Mouse (Mus musculus): ENCODE measurements around the gene Il12rb2.

Gene Il12rb2

GRCm38 (mm10) chr6:67375982-67376391, at the start of gene Il12rb2:
Gene Il12rb2, minus strand, starts transcription at chr6:67376188.
- DNase-seq (ENCODE audit: low read depth): peak; percentile 48

GRCm38 (mm10) chr6:67421761-67422160, 45.8 kb upstream of the Il12rb2 start:
- peak; percentile 37 for DNase-seq (ENCODE audit: low read depth)

DNA sequence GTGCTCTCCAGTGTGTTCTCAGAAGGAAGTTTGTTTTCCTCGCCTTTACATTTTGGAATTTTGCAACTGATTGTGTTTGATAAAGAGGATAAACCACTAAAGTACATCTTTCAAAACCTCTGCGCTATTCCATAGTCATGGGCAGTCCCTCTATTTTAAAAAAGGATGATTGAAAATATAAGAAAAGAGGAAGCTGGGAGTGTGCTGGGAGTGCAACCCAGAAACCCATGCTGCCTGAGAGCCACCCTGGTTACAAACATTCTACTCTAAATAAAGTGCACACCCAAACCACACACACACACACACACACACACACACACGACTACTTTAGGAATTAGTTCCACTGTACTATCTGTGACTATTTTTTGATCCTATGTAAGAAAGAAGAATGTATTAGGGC, 40.6 kb upstream of the Il12rb2 start:
- no peak for DNase-seq (ENCODE audit: low read depth)

DNA sequence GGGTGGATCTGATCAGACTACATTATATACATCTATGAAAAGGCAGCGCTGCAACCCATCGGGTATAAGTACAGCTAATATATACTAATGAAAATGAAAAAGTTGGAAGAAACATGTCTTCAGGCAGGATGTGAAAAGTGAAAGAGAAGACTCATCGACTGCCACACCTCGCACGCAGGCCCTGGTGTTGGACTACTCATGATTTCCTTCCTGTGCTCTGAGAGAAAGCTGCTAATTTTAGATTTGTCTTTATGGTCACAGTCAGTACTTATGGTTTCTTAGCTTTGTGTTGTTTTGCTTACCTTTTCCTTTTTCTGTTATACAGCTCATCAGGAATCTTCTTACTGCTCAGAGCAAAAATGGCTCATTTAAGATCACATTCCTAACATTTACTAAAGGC, 39.3 kb upstream of the Il12rb2 start:
- peak; percentile 57 for DNase-seq (ENCODE audit: low read depth)

DNA sequence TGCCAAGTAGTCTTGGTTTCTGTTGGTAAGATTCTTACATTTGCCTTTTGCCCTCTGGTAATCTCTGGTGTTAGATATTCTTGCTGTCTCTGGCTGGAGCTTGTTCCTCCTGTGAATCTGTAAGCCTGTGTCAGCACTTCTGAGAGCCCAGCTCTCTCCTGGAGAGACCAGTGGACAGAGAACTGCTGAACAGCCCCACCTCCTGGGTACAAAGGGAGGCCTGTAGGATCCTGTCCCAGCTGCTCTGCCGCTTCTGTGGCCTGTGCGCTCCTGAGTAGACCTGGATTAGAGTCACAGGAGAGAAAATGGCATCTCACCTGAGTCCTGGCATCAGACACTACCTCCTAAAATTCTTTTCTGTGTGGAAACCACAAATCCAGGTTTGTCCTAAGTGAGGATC, 37.4 kb upstream of the Il12rb2 start:
- DNase-seq (ENCODE audit: low read depth): no peak

DNA sequence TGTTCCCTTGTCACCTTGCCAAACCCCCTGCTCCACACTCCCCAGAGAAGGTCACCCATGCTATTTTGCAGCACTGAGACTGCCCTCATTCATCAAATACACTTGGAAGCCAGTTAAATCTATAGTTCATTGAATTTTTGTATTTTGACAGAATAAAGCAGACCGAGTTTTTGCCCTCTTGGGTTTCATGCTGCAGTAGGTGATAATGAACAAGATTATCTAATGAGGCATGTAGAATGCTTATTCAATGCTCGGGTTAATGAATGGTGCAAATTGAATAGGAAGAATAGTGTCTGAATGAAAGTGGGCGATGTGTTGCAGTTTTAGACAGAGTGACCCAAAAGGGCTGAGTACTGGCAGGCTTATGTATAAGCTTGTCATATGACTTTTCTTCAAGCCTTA, 29.3 kb upstream of the Il12rb2 start:
- DNase-seq (ENCODE audit: low read depth): no peak

GRCm38 (mm10) chr6:67399551-67399950, 23.6 kb upstream of the Il12rb2 start:
- DNase-seq (ENCODE audit: low read depth): peak; percentile 53

DNA sequence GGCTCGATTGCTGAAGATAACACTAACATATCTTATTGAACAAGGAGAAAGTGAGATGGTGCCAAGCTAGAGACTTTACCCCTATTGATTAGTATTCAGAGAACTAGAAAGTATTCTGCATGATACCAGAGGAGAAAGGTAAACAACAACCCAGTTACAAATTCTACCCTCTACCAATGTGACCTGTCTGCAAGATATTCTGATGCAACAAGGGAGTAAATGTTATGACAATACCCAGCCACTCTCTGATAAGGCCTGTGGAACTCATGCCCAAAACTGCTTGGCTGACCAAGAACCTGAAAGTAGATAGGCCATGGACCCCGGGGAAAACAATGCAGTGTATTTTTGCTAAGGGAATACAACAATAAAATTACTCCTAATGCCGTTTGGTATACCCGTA, 10.2 kb downstream of the Il12rb2 start:
- no peak for DNase-seq (ENCODE audit: low read depth)

DNA sequence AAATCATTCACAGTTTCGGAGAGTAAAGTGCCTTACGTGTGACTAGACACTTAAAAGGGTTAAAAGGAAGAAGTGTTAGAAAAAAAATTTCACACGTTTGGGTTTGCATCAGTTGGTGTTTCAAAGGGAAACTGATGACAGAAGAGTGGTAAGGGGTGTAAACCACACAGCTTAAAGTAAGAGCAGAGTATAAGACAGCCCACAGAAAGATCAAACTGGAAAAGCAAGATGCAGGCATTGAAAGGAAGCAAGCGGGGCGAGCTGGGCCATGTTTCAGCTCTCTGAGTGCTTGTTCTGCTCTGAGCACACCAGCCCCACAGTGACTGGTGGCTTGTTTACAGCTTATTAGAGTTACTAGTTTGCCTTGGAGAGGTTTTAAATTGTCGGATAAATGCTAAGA, 27.9 kb downstream of the Il12rb2 start:
- DNase-seq (ENCODE audit: low read depth): peak; percentile 85

GRCm38 (mm10) chr6:67339494-67339893, 36.5 kb downstream of the Il12rb2 start:
- peak; percentile 65 for DNase-seq (ENCODE audit: low read depth)

DNA sequence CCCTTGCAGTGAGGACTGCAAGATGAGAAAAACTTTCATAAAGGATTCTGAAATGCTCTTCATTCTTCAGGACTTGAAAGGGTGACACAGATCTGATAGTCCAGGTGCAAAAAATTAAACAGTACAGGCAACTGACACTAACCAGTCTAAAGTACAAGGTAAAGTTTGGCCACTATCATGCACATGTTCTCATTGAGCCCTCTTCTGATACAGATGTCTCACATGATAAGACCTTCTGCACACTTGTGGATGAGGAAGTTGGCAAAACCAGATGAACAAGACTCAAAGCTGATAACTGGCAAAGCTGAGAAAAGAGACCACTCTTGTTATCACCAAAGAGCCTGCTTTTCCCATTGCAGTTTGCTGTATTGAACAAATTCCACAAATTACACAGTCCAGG, 38.0 kb downstream of the Il12rb2 start:
- DNase-seq (ENCODE audit: low read depth): peak; percentile 13

DNA sequence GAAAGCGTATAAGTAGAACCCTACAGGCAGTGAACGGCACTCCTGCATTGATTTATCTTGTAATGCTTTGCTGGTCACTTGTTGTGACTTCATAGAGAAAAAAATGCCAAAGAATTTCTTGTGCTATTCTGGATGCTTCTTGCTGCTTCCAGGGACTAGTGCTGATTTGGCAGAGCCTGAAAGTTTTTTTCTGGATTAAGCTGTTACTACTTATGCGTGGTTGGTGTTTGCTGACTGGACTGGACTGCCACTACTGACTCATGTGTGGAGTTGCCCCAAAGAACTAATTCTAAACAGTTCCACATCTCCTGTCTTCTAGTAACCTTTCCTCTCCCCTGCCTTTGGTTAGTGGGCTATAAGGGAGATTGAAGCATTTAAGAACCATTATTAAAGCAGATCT, 52.2 kb downstream of the Il12rb2 start:
- DNase-seq (ENCODE audit: low read depth): no peak

GRCm38 (mm10) chr6:67318451-67318850, 57.5 kb downstream of the Il12rb2 start:
- peak; percentile 75 for DNase-seq (ENCODE audit: low read depth)

- peak; percentile 70 for DNase-seq (ENCODE audit: low read depth)
Observed at GRCm38 (mm10) chr6:67317827-67318338, 58.1 kb downstream of the Il12rb2 start.

GRCm38 (mm10) chr6:67317068-67317467, 58.9 kb downstream of the Il12rb2 start:
- no peak for DNase-seq (ENCODE audit: low read depth)

DNA sequence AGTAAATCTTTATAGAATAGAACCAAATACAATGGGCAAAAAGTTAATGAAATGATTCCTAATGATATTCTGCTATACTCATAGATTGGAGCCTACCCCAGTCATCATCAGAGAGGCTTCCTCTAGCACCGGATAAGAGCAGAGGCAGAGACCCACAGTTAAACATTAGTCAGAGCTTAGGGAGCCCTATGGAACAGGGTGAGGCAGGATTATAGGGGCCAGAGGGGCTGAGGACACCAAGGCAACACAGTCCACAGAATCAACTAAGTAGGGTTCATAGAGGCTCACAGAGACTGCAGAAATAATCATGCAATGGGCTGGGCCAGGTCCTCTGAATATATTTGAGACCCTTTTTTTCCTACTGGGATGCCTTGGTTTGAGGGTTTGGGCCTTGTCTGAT, 61.3 kb downstream of the Il12rb2 start:
- no peak for DNase-seq (ENCODE audit: low read depth)

- DNase-seq (ENCODE audit: low read depth): no peak
Observed at GRCm38 (mm10) chr6:67309752-67310151, 66.2 kb downstream of the Il12rb2 start.

DNA sequence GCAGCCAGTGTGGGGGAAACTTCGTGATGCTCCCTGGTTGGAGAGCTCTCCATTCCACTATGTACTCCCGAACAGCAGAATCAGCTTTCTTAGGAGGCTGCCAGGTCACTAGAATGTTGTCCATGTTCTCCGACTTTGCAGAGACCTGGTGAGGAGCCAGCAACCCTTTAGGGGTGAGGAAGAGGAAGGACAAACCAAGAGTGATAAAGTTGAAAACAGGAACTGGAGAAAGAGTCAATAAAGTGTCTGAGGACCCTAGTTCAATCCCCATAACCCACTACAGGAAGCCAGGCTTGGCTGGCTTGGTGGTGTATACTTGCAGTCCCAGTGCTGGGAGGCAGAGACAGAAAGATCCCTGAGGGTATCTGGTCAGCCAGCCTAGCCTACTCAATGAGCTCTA, 67.0 kb downstream of the Il12rb2 start:
- no peak for DNase-seq (ENCODE audit: low read depth)

DNA sequence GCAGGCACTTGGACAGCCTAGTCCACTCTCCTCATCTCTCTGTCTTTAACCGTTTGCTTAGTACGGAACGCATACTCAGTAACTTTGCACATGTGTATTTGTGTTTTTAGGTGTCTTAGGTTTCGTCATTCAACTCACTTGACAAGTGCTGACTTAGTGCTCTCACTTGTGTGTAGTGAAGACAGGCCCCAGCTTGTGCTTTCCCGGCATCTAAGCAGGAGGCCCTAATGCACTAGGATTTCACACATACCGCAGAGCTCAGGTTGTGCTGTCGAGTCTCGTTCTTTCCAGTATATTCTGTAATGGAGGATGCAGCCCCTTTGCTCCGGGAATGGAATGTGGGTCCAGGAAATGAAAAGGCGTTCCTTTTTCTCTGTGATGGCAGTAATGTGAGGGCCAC, 72.8 kb downstream of the Il12rb2 start:
- DNase-seq (ENCODE audit: low read depth): no peak

DNA sequence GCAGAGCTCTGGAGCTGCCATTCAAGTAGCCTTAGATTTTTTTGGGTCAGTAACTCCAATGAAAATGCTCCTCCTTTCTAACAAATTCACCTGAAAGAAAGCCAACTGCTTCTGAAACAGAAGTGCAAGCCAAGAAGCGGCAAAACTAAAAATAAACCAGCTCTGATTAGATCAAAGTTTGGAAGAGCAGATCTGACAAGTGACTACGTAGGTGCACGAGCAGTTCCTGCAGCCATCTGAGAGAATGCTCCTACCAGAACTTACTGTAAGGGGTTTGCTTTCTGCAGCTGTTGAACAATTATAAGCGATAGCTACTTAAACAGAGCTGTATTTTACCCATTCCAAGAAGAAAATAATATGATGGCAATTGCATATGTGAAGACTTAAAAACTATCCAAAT, 73.5 kb downstream of the Il12rb2 start:
- peak; percentile 58 for DNase-seq (ENCODE audit: low read depth)

DNA sequence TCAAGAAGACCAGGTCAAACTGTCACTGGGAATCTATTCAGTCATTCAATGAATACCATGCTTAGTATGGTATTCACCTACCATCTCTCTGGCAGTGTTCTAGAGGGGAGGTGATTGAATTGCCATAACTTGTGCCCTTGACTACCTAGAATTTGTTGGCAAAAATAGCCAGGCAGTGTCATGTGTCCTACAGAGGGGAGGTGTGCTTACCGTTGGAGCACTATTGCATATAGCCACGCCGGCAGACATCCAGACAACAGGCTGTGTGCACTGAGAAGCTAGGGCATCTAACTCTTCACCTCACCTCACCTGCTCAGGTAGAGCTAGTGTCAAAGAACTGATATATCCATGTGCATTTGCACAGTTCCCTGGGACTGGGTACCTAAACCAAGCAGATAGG, 74.8 kb downstream of the Il12rb2 start:
- DNase-seq (ENCODE audit: low read depth): no peak

DNA sequence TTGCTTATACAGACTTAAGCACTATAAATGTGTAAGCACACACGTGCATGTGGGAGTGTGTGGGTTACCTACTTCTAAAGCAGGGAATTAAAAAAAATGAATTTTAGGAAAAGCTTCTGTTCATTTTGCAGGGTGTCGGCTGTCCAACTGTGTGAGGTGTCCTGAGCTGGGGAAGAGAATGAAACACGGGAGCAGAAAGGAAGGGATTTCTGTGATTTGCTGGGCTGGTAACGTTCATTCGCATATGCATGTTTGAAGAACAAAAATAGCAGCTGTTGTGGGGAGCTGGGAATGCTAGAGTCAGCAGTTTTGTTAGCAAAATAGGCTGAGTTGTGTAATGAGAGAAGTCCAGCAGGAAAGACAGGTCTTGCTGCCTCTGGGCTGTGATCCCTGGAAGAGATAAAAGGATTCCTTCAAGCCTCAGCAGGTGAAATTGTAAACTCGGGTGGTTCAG, 75.3 kb downstream of the Il12rb2 start:
- DNase-seq (ENCODE audit: low read depth): no peak

DNA sequence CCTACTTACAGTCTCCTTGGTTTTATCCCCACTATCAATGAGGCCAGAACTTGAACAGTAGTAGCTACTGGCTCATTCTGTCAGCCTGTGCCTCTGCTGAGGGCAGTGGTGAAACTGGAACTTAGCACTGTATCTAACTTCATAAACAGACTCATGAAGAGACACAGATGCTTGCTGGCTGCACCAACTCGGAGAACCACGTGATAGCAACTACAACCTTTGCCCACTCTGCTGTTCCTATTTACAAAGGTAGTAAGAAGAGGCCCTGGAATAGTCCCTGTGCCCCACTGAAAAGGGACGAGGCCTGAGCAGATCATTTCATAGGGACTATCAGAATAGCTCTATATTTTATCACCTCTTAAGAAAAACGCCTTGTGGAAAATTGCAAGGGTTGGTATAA, 75.7 kb downstream of the Il12rb2 start:
- DNase-seq (ENCODE audit: low read depth): no peak

- no peak for DNase-seq (ENCODE audit: low read depth)
Observed at GRCm38 (mm10) chr6:67298742-67299141, 77.2 kb downstream of the Il12rb2 start.

DNA sequence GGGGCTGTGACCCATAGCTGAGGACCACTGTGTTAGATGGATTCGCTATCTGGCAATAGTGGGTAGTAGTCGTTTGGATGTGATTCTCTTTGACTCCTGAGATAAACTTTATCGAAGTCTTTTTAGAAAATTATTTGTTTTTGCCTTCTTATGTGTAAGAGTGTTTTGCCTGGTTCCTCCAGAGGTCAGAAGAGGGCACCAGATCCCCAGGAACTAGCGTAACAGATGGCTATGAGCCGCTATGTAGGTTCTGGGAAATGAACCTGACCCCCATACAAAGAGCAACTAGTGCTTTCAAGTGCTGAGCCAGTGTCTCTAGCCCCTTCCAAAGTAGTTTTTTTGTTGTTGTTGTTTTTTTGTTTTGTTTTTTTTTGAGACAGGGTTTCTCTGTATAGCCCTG, 79.9 kb downstream of the Il12rb2 start:
- peak; percentile 74 for DNase-seq (ENCODE audit: low read depth)

Data from naive thymus-derived CD4-positive, alpha-beta T cell, adult 2 months (primary cell).